ENCODE assay signal across 21 mouse cellular contexts in genomic region chr7:116633210-116633609, GRCm38 (mm10).
DNase-seq lines count a peak whose midpoint lies in the region; ATAC-seq lines count a peak whose summit lies in the region.
"Had no signal": no experiment of that assay in that cellular context is flagged by ENCODE, and none has a peak within 500 bp of the region (broad histone marks: within the 10 kb centered on the region; RNA-seq: fewer than 3 reads in every experiment).

No protein-coding gene starts in this region.

- no peaks in the 10 kb centered on the region for H3K36me3 ChIP-seq in embryonic facial prominence, embryonic 14.5 days (ENCODE audit: control insufficient read depth, insufficient read depth, low read length)
- H3K36me3 ChIP-seq in embryonic facial prominence, embryonic 10.5 days (replicated peaks): no peaks in the 10 kb centered on the region
- no peaks in the 10 kb centered on the region for H3K36me3 ChIP-seq in hindbrain, embryonic 14.5 days (replicated peaks; ENCODE audit: control insufficient read depth, insufficient read depth)
- H3K36me3 ChIP-seq in hindbrain, embryonic 12.5 days: no peaks in the 10 kb centered on the region
- no peaks in the 10 kb centered on the region for H3K36me3 ChIP-seq in neural tube, embryonic 13.5 days

- H3K9me3 ChIP-seq in embryonic facial prominence, embryonic 14.5 days (ENCODE audit: control insufficient read depth, low read length): no peaks in the 10 kb centered on the region
- no peaks in the 10 kb centered on the region for H3K9me3 ChIP-seq in embryonic facial prominence, embryonic 10.5 days
- no peaks in the 10 kb centered on the region for H3K9me3 ChIP-seq in hindbrain, embryonic 14.5 days (ENCODE audit: control insufficient read depth, low read length)
- H3K9me3 ChIP-seq in hindbrain, embryonic 12.5 days (replicated peaks): no peaks in the 10 kb centered on the region
- no peaks in the 10 kb centered on the region for H3K9me3 ChIP-seq in neural tube, embryonic 13.5 days

- no peak overlapping the region for H3K4me2 ChIP-seq in embryonic facial prominence, embryonic 14.5 days (ENCODE audit: low read depth, low read length)
- no peak overlapping the region for H3K4me2 ChIP-seq in hindbrain, embryonic 14.5 days (replicated peaks)
- no peak overlapping the region for H3K4me2 ChIP-seq in hindbrain, embryonic 12.5 days (replicated peaks)
- H3K4me2 ChIP-seq in neural tube, embryonic 13.5 days: no peak overlapping the region

- peak; percentile 27 for DNase-seq in embryonic facial prominence, embryonic 14.5 days (ENCODE audit: low spot score)
- DNase-seq in embryonic facial prominence, embryonic 10.5 days (ENCODE audit: low spot score): no peak
- DNase-seq in hindbrain, embryonic 14.5 days (ENCODE audit: low spot score): peak; percentile 65
- DNase-seq in neural tube, embryonic 10.5 days (ENCODE audit: extremely low spot score, low spot score): no peak
- DNase-seq in urinary bladder, adult 18-20 months (ENCODE audit: low spot score in 2 of 2): no peak
- no peak for DNase-seq in retina, postnatal 1 day
- DNase-seq: adrenal gland, postnatal 10 days; cerebellum, adult 9-10 months; kidney, adult 18-20 months; left cerebral cortex, postnatal 4 days; lung, postnatal 4 days; right cerebral cortex, postnatal 14 days; thymus, adult 2 months; thymus, postnatal 4 days had no signal

- H3K4me1 ChIP-seq in embryonic facial prominence, embryonic 14.5 days (ENCODE audit: control insufficient read depth, insufficient read depth, low read length): no peaks in the 10 kb centered on the region
- no peaks in the 10 kb centered on the region for H3K4me1 ChIP-seq in embryonic facial prominence, embryonic 10.5 days
- no peaks in the 10 kb centered on the region for H3K4me1 ChIP-seq in hindbrain, embryonic 14.5 days (replicated peaks; ENCODE audit: control insufficient read depth, insufficient read depth, low read length)
- no peaks in the 10 kb centered on the region for H3K4me1 ChIP-seq in hindbrain, embryonic 12.5 days
- H3K4me1 ChIP-seq in neural tube, embryonic 13.5 days (replicated peaks): peaks cover 3% of the 10 kb centered on the region; the same call in 1 of the 2 replicates

- no peak overlapping the region for H3K4me3 ChIP-seq in embryonic facial prominence, embryonic 14.5 days (ENCODE audit: low read depth, low read length)
- no peak overlapping the region for H3K4me3 ChIP-seq in embryonic facial prominence, embryonic 10.5 days
- H3K4me3 ChIP-seq in hindbrain, embryonic 14.5 days (replicated peaks; ENCODE audit: low read length): no peak overlapping the region
- no peak overlapping the region for H3K4me3 ChIP-seq in hindbrain, embryonic 12.5 days
- H3K4me3 ChIP-seq in neural tube, embryonic 13.5 days: no peak overlapping the region
- H3K4me3 ChIP-seq: left cerebral cortex, adult 2 months; myocyte had no signal

- no peaks in the 10 kb centered on the region for H3K27me3 ChIP-seq in embryonic facial prominence, embryonic 14.5 days (replicated peaks; ENCODE audit: control insufficient read depth, insufficient read depth, low read length)
- no peaks in the 10 kb centered on the region for H3K27me3 ChIP-seq in embryonic facial prominence, embryonic 10.5 days (replicated peaks; ENCODE audit: low read depth, poor library complexity, severe bottlenecking)
- H3K27me3 ChIP-seq in hindbrain, embryonic 14.5 days (ENCODE audit: control insufficient read depth, insufficient read depth, low read length): no peaks in the 10 kb centered on the region
- no peaks in the 10 kb centered on the region for H3K27me3 ChIP-seq in hindbrain, embryonic 12.5 days
- no peaks in the 10 kb centered on the region for H3K27me3 ChIP-seq in neural tube, embryonic 13.5 days

- no peak for ATAC-seq in embryonic facial prominence, embryonic 14.5 days (ENCODE audit: low read depth)
- no peak for ATAC-seq in hindbrain, embryonic 14.5 days (ENCODE audit: low FRiP score)
- no peak for ATAC-seq in hindbrain, embryonic 12.5 days (ENCODE audit: low FRiP score)
- 0 out of 2 replicates have a peak, but pooled peaks have one; percentile 40 for ATAC-seq in neural tube, embryonic 13.5 days (ENCODE audit: low read depth)
- ATAC-seq: activated CD4-positive, CD25-positive, alpha-beta regulatory T cell, adult 4 months; inflammation-experienced regulatory T-cells, adult 6 months had no signal

- no peak overlapping the region for H3K9ac ChIP-seq in embryonic facial prominence, embryonic 14.5 days (ENCODE audit: low read depth, low read length)
- no peak overlapping the region for H3K9ac ChIP-seq in hindbrain, embryonic 14.5 days
- H3K9ac ChIP-seq in hindbrain, embryonic 12.5 days: no peak overlapping the region
- no peak overlapping the region for H3K9ac ChIP-seq in neural tube, embryonic 13.5 days

- WGBS in embryonic facial prominence, embryonic 14.5 days: 52% methylated on average over 3 of the region's 3 CpGs
- 90% methylated on average over 3 of the region's 3 CpGs for WGBS in embryonic facial prominence, embryonic 10.5 days
- WGBS in hindbrain, embryonic 14.5 days: 48% methylated on average over 3 of the region's 3 CpGs
- 66% methylated on average over 3 of the region's 3 CpGs for WGBS in hindbrain, embryonic 12.5 days
- 67% methylated on average over 3 of the region's 3 CpGs for WGBS in neural tube, embryonic 13.5 days

- no peak overlapping the region for H3K27ac ChIP-seq in embryonic facial prominence, embryonic 14.5 days (replicated peaks; ENCODE audit: low read depth, low read length)
- H3K27ac ChIP-seq in embryonic facial prominence, embryonic 10.5 days (replicated peaks): no peak overlapping the region
- H3K27ac ChIP-seq in hindbrain, embryonic 14.5 days: peak overlapping the region; percentile 74
- H3K27ac ChIP-seq in hindbrain, embryonic 12.5 days: no peak overlapping the region
- peak overlapping the region; percentile 74 for H3K27ac ChIP-seq in neural tube, embryonic 13.5 days (replicated peaks)
- H3K27ac ChIP-seq: left cerebral cortex, adult 2 months; stomach, postnatal 0 days had no signal

Comparison
In these comparisons a context has a peak if more than half of its experiments do, and no peak if none do; other contexts are left out.
1. DNase-seq: peak in embryonic facial prominence, embryonic 14.5 days (single experiment) and hindbrain, embryonic 14.5 days (single experiment); none in embryonic facial prominence, embryonic 10.5 days (single experiment), neural tube, embryonic 10.5 days (single experiment), urinary bladder, adult 18-20 months (0 of 2) and retina, postnatal 1 day (single experiment).
2. H3K27ac ChIP-seq: peak in hindbrain, embryonic 14.5 days (single experiment) and neural tube, embryonic 13.5 days (single experiment); none in embryonic facial prominence, embryonic 14.5 days (single experiment), embryonic facial prominence, embryonic 10.5 days (single experiment) and hindbrain, embryonic 12.5 days (single experiment).